ENCODE assay signal across 5 mouse cellular contexts in the genomic region with DNA sequence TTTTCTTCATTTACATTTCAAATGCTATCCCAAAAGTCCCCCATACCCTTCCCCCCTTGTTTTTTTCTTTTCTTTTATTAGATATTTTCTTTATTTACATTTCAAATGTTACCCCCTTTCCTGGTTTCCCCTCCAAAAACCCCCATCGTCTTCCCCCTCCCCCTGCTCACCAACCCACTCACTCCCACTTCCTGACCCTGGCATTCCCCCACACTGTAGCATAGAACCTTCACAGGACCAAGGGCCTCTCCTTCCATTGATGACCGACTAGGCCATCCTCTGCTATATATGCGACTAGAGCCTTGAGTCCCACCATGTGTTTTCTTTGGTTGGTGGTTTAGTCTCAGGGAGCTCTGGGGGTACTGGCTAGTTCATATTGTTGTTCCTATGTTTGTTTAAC.
DNase-seq lines count a peak whose midpoint lies in the region; ATAC-seq and TF ChIP-seq lines count a peak whose summit lies in the region.
"Not testable (repeated sequence)": the region's sequence is repeated elsewhere in the genome, so short reads cannot be mapped to it uniquely, and the experiment has no call there.

No protein-coding gene starts in this region.

- not testable (repeated sequence) for TF ChIP-seq POLR2A in ES-Bruce4 (IDR thresholded peaks at IDR 0.05; ENCODE audit: insufficient read depth, low read length); spleen, adult 2 months (IDR thresholded peaks at IDR 0.05; ENCODE audit: low read depth, low read length)

- 59% methylated on average over 3 of the region's 3 CpGs for WGBS in liver, embryonic 13.5 days (ENCODE audit: insufficient replicate concordance)
- WGBS in spleen, adult 2 months = 63% methylated on average over 3 of the region's 3 CpGs

- not testable (repeated sequence) for ATAC-seq in liver, embryonic 13.5 days (ENCODE audit: low read depth)

- H3K36me3 ChIP-seq in ES-Bruce4 (ENCODE audit: control insufficient read depth, insufficient read depth, low read length, poor library complexity, severe bottlenecking); liver, embryonic 13.5 days; spleen, adult 2 months (ENCODE audit: control insufficient read depth, insufficient read depth, low read length): not testable (repeated sequence)

- H3K4me2 ChIP-seq in liver, embryonic 13.5 days = not testable (repeated sequence)

- H3K27me3 ChIP-seq in ES-Bruce4 (ENCODE audit: control insufficient read depth, insufficient read depth, low read length, poor library complexity, severe bottlenecking); liver, embryonic 13.5 days; spleen, adult 2 months (ENCODE audit: control insufficient read depth, insufficient read depth, low read length): not testable (repeated sequence)

- not testable (repeated sequence) for TF ChIP-seq EP300 in ES-Bruce4 (IDR thresholded peaks at IDR 0.05; ENCODE audit: insufficient read depth, low read depth, low read length)

- not testable (repeated sequence) for H3K9me3 ChIP-seq in ES-Bruce4 (replicated peaks; ENCODE audit: control insufficient read depth, insufficient read depth, low read length, poor library complexity, severe bottlenecking); liver, embryonic 13.5 days (replicated peaks)

- H3K27ac ChIP-seq in ES-Bruce4 (ENCODE audit: insufficient read depth, low read length) = peak overlapping the region; percentile 98
- H3K27ac ChIP-seq in liver, embryonic 13.5 days = 0 out of 2 replicates have a peak overlapping the region, but pooled peaks have one; percentile 34
- peak overlapping the region; percentile 96; the same call in 1 of the 2 replicates for H3K27ac ChIP-seq in spleen, adult 2 months (ENCODE audit: insufficient read depth, low read length)

- TF ChIP-seq CTCF in ES-Bruce4 (IDR thresholded peaks at IDR 0.05; ENCODE audit: low read depth, low read length); spleen, adult 2 months (IDR thresholded peaks at IDR 0.05; ENCODE audit: extremely low read depth, insufficient read depth, insufficient read length, insufficient replicate concordance): not testable (repeated sequence)

- not testable (repeated sequence) for H3K4me3 ChIP-seq in ES-Bruce4 (ENCODE audit: low read depth, low read length); liver, embryonic 13.5 days (replicated peaks); spleen, adult 2 months (ENCODE audit: extremely low read depth, insufficient read depth, insufficient read length)

- H3K4me1 ChIP-seq in ES-Bruce4 (ENCODE audit: control insufficient read depth, insufficient read depth, low read length); spleen, adult 2 months (ENCODE audit: control insufficient read depth, insufficient read depth, insufficient read length): not testable (repeated sequence)
- H3K4me1 ChIP-seq in liver, embryonic 13.5 days (replicated peaks) = peaks cover 57% of the 10 kb centered on the region

- H3K9ac ChIP-seq in ES-Bruce4 (ENCODE audit: low read depth, poor library complexity, severe bottlenecking); liver, embryonic 13.5 days: not testable (repeated sequence)

- peak; percentile 26 for DNase-seq in CD4-positive helper T cell, adult 2 months (ENCODE audit: low read depth, low spot score)
- DNase-seq in induced T-regulatory cell, adult 2 months (ENCODE audit: low read depth) = peak; percentile 64
- not testable (repeated sequence) for DNase-seq in liver, embryonic 13.5 days; spleen, adult 2 months (ENCODE audit: low read depth in 1 of 2, low spot score in 2 of 2)

Comparison
In these comparisons a context has a peak if more than half of its experiments do, and no peak if none do; other contexts are left out.
1. H3K27ac ChIP-seq: peak in every context shown above with its lines; median percentile 98 in ES-Bruce4; 96 in spleen, adult 2 months; 34 in liver, embryonic 13.5 days.